Mouse (Mus musculus) kidney, adult 10 weeks (tissue): ENCODE results near the gene Hist2h2ac. TPM values are rescaled to one million over a fixed set of nuclear protein-coding genes. Genes with fewer than 3 reads are reported as not detected.

ENCODE experiments used
- polyA plus RNA-seq: library from polyadenylated mRNA; stranded (reverse); fragments of 350-450 nt; fragmentation: Illumina TruSeq; extraction: RNeasy Lipid Tissue Mini Kit (QIAGEN cat#74804); gene quantifications from one replicate; pipeline ENCODE4 v1.2.3, GENCODE M21; 2014; ENCODE audit warnings: low read depth, low replicate concordance

The Hist2h2ac gene
- polyA plus RNA-seq, 1 experiment from 2014 or later: not detected

Other genes with a start within 250 kb of the Hist2h2ac start
- gene Plekho1, start 224.9 kb downstream of the Hist2h2ac start, polyA plus RNA-seq: 3.1 TPM
- gene Vps45, start 162.4 kb downstream of the Hist2h2ac start, polyA plus RNA-seq: 54.3 TPM
- 22.0 TPM for gene Otud7b, start 116.4 kb downstream of the Hist2h2ac start, polyA plus RNA-seq
- gene Mtmr11, start 58.9 kb downstream of the Hist2h2ac start, polyA plus RNA-seq: 21.7 TPM
- 9.6 TPM for gene Sf3b4, start 48.5 kb downstream of the Hist2h2ac start, polyA plus RNA-seq
- gene Sv2a, start 39.7 kb downstream of the Hist2h2ac start, polyA plus RNA-seq: 5.4 TPM
- 5.1 TPM for gene Bola1, start 1.2 kb downstream of the Hist2h2ac start, polyA plus RNA-seq
- not detected for gene Hist2h2ab, start 1.0 kb downstream of the Hist2h2ac start, polyA plus RNA-seq
- gene Hist2h2be, start 239 bp upstream of the Hist2h2ac start, polyA plus RNA-seq: 15.0 TPM
- gene Hist2h3c2, start 18.2 kb upstream of the Hist2h2ac start, polyA plus RNA-seq: 2.3 TPM
- not detected for gene Hist2h2aa2, start 19.4 kb upstream of the Hist2h2ac start, polyA plus RNA-seq
- not detected for gene Hist2h2aa1, start 24.6 kb upstream of the Hist2h2ac start, polyA plus RNA-seq
- 24.4 TPM for gene Hist2h3c1, start 25.8 kb upstream of the Hist2h2ac start, polyA plus RNA-seq
- 0.28 TPM for gene Hist2h4, start 42.4 kb upstream of the Hist2h2ac start, polyA plus RNA-seq
- gene Hist2h3b, start 47.8 kb upstream of the Hist2h2ac start, polyA plus RNA-seq: not detected
- gene Hist2h2bb, start 48.9 kb upstream of the Hist2h2ac start, polyA plus RNA-seq: not detected
- gene Fcgr1, start 73.1 kb upstream of the Hist2h2ac start, polyA plus RNA-seq: 0.65 TPM
- not detected for gene BC107364, start 231.4 kb upstream of the Hist2h2ac start, polyA plus RNA-seq